ENCODE assay signal across 14 mouse cellular contexts in genomic region chr13:112166338-112166802, GRCm38 (mm10).
DNase-seq lines count a peak whose midpoint lies in the region; ATAC-seq and TF ChIP-seq lines count a peak whose summit lies in the region.
"Had no signal": no experiment of that assay in that cellular context is flagged by ENCODE, and none has a peak within 500 bp of the region (broad histone marks: within the 10 kb centered on the region; RNA-seq: fewer than 3 reads in every experiment).

No protein-coding gene starts in this region.

- no peak; the same call in 1 of the 2 replicates for ATAC-seq in embryonic facial prominence, embryonic 11.5 days (replicated peaks; ENCODE audit: insufficient number of reproducible peaks, low FRiP score, low TSS enrichment, low read depth)
- ATAC-seq in granulocyte monocyte progenitor cell, adult 5-6 weeks (replicated peaks; ENCODE audit: poor library complexity, severe bottlenecking): peak; percentile 49
- 0 out of 2 replicates have a peak, but pooled peaks have one; percentile 31 for ATAC-seq in megakaryocyte, adult 5-6 weeks (ENCODE audit: poor library complexity, severe bottlenecking)

- peak; percentile 16; the same call in 1 of the 2 replicates for TF ChIP-seq CTCF in layer of hippocampus, adult 2 months (conservative IDR thresholded peaks at IDR 0.05)

- H3K4me1 ChIP-seq in embryonic facial prominence, embryonic 11.5 days (ENCODE audit: control insufficient read depth, insufficient read depth, low read length): no peaks in the 10 kb centered on the region
- H3K4me1 ChIP-seq: heart, embryonic 13.5 days; kidney, embryonic 15.5 days; liver, embryonic 15.5 days had no signal

- H3K4me2 ChIP-seq in embryonic facial prominence, embryonic 11.5 days (ENCODE audit: low read depth, low read length): no peak overlapping the region
- H3K4me2 ChIP-seq: heart, embryonic 13.5 days; kidney, embryonic 15.5 days; liver, embryonic 15.5 days had no signal

- peak in 1 of 2 experiments; percentile 54 for DNase-seq in layer of hippocampus, adult 2 months (ENCODE audit: low spot score in 2 of 2)
- no peak for DNase-seq in layer of hippocampus, adult 9-10 months (ENCODE audit: low spot score)
- peak; percentile 47 for DNase-seq in embryonic facial prominence, embryonic 11.5 days (ENCODE audit: low spot score)
- no peak for DNase-seq in kidney, adult 11 months
- no peak for DNase-seq in kidney, postnatal 14 days
- DNase-seq in gastrocnemius, adult 8-10 months (ENCODE audit: low spot score in 2 of 2): no peak
- DNase-seq: thymus, postnatal 25 days had no signal

- no peak overlapping the region for H3K4me3 ChIP-seq in layer of hippocampus, adult 2 months
- no peak overlapping the region for H3K4me3 ChIP-seq in embryonic facial prominence, embryonic 11.5 days (ENCODE audit: low read depth, low read length)
- H3K4me3 ChIP-seq: erythroblast, embryonic 14.5 days; heart, embryonic 13.5 days; kidney, embryonic 15.5 days; liver, embryonic 15.5 days; myocyte had no signal

- peak overlapping the region; percentile 79 for H3K27ac ChIP-seq in layer of hippocampus, adult 2 months
- H3K27ac ChIP-seq in embryonic facial prominence, embryonic 11.5 days (replicated peaks; ENCODE audit: low read depth, low read length): no peak overlapping the region
- H3K27ac ChIP-seq: heart, embryonic 13.5 days; kidney, embryonic 15.5 days; liver, embryonic 15.5 days had no signal

- H3K9me3 ChIP-seq in embryonic facial prominence, embryonic 11.5 days (replicated peaks; ENCODE audit: control insufficient read depth, low read length): no peaks in the 10 kb centered on the region
- H3K9me3 ChIP-seq: heart, embryonic 13.5 days; kidney, embryonic 15.5 days; liver, embryonic 15.5 days had no signal

- WGBS in embryonic facial prominence, embryonic 11.5 days: 20% methylated on average over 10 of the region's 10 CpGs

- H3K27me3 ChIP-seq in embryonic facial prominence, embryonic 11.5 days (ENCODE audit: control insufficient read depth, insufficient read depth, low read length): no peaks in the 10 kb centered on the region
- H3K27me3 ChIP-seq: heart, embryonic 13.5 days; kidney, embryonic 15.5 days had no signal

- H3K36me3 ChIP-seq in embryonic facial prominence, embryonic 11.5 days (replicated peaks; ENCODE audit: control insufficient read depth, insufficient read depth, low read depth, low read length): no peaks in the 10 kb centered on the region
- H3K36me3 ChIP-seq: heart, embryonic 13.5 days; kidney, embryonic 15.5 days; liver, embryonic 15.5 days had no signal

- H3K9ac ChIP-seq in embryonic facial prominence, embryonic 11.5 days (replicated peaks; ENCODE audit: low read length): no peak overlapping the region
- H3K9ac ChIP-seq: heart, embryonic 13.5 days; kidney, embryonic 15.5 days; liver, embryonic 15.5 days had no signal
